Mouse (Mus musculus) thymus, postnatal 4 days (tissue): Measurements from ENCODE around the gene Mmp11.
A peak's percentile ranks its signal among the peaks of the same experiment; 100 is the strongest.

Experiments
- DNase-seq: peaks from one replicate; pipeline ENCODE4 v3.0.0; 2021

The Mmp11 gene

DNA sequence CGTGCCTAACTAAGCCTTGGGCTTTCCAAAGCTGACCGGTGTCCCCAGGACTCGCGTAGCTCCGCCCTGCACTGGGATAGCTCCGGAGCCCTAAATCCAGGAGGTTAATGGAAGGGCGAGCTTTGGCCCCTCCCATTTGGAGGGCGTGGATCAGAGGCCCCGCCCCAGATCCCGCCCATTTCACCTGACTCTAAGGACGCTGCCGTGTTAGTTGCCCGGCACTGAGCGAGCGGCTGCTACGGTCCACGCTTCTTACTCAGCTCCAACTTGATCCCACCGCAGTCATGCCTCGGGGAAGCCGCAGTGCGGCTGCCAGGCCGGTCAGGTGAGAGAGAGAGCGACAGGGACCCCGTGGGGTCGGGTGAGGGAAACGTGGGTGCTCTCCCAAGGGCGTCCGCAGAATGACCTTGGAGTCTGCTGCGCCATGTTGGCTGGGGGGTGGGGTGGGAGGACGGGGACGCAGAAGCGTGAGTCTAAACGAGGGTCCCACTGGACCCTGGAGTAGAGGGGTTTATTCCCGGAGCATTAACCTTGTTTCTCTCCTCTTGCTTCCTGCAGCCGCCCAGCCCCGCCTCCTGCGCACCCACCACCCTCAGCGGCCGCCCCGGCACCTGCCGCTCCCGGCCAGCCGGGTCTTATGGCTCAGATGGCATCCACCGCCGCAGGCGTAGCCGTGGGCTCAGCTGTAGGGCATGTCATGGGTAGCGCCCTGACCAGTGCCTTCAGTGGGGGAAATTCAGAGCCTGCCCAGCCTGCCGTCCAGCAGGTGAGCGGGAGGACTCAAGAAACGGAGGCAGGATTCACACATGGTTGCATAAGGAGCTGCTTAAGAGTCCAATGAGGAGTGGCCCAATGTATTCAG lies at the start of gene Mmp11:
Mmp11 (minus strand) TSS at position 817 of the 862 bp plus-strand sequence.
- peak; percentile 78 for DNase-seq

- DNase-seq = no peak
These were observed 43.1 kb upstream of the Mmp11 start for GRCm38 (mm10) chr10:75979432-75979831.

GRCm38 (mm10) chr10:75978835-75979157 lies 42.5 kb upstream of the Mmp11 start:
- DNase-seq = no peak

DNA sequence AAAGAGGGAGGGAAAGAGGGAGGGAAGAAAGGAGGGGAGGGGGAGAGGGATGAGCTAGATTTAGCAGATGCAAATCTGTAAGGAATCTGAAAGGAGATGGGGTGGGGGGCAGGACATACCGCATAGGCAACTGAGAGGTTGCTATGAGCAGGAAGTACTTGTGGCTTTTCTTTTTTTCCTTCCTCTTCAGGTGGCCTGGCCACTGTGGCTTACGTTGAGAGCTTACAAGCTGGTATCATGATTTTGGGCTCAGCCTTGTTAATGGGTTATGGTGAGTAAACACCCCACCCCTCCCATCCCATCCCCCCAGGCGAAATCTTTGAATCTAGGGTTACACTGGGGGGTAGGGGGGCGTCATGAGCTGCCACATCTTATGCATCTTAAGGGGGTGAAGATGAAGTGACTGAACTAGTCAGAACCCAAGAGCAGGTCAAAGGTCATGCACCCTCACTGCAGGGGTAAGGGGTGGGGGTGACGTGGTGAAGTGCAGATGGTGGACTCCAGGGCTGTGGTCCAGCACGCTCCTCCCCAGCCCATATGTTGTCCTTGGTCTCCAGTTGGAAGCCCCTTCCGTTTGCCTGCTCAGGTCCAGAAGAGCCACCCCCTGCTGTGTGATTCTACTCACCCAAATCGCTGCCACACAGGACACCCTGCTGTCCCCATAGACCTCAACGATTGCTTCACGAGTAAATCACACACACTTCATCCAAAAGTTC lies 42.0 kb upstream of the Mmp11 start:
- no peak for DNase-seq

DNA sequence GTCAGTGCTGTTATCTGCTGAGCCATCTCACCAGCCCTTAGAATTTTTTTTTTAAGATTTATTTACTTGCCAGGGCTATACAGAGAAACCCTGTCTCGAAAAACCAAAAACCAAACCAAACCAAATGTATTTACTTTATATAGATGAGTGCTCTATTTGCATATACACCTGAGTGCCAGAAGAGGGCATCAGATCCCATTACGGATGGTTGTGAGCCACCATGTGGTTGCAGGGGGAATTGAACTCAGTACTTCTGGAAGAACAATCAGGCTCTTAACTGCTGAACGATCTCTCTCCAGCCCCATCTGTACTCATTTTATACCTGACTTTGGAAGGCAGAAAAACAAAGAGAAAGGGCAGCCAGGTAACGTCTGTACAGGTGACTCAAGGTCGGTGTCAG lies 38.9 kb upstream of the Mmp11 start:
- DNase-seq = peak; percentile 46

- no peak for DNase-seq
These were observed 37.5 kb upstream of the Mmp11 start for GRCm38 (mm10) chr10:75973846-75974245.

GRCm38 (mm10) chr10:75954381-75954811 lies 18.1 kb upstream of the Mmp11 start, which contains the start of gene Gm5134:
Gm5134 (plus strand) TSS chr10:75954514.
- DNase-seq = peak; percentile 50

DNA sequence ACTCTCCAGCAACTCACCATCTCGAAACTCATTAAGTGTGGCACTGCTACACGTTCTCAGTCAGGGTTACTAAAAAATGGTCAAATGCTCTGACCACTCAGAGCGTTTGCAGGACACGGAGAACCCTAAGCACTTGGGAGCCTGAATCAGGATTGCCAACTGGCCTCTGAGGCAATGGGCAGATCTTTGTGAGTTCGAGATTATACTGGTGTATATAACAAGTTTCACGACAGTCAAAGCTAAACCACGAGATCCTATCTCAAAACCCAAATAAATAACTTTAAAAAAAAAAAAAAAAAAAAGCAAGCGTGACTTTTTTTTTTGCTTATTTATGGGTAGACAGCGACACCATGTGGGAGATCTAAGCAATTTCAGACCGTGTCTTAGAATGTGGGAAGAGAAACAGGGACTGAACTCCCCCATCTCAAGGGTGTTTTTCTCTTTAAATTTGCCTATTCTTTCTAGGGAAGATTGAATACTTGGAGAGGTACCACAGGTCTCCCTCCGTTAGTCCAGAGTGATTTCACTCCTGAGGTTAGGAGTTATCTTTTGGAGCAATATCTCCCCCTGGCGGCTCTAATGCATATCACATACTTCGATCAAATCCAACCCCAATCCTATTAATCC lies 15.2 kb upstream of the Mmp11 start:
- peak; percentile 53 for DNase-seq

DNA sequence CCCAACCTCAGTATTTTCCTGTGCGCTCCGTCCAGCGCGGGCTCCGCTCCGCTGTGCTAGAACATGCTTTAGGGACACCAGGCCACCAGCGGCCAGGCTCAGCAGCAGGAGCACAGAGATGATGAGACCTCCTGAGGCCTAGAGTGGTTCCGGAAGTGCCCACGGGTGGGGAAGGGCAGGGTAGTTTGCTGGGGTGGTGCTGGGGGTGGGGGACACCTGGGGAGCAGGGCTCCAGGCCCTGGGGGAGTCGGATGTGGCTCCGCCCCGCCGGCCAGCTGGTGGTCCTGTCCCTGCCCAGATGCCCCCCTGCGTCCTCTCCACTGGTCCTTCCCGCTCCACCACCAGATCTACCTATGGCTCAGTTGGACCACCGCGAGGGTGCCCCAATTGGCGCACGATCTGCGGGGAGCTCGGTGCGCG lies 14.5 kb upstream of the Mmp11 start:
- DNase-seq = peak; percentile 68

GRCm38 (mm10) chr10:75949053-75950045 lies 13.1 kb upstream of the Mmp11 start:
- no peak for DNase-seq

- DNase-seq = no peak
These were observed 11.8 kb upstream of the Mmp11 start for GRCm38 (mm10) chr10:75948079-75948478.

DNA sequence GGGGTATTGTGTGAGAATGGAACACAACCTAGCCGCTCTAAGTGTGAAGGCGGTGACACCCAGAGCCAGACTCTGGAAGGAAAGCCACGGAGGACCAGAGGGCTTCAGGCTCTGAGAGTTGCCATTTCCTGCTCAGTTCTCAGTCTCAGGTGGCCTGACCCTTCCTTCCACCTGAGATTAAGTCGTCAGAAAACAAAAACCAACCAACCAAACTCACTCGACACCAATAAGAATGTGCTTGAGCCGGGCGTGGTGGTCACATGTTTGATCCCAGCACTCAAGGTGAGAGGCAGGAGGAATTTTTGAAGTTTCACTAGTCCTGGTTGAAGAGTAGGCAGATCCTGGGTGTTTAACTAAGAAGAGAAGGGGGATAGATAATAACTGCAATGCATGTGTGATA lies 9.6 kb upstream of the Mmp11 start:
- DNase-seq = no peak

- no peak for DNase-seq
These were observed 8.9 kb upstream of the Mmp11 start for GRCm38 (mm10) chr10:75945213-75945612.

DNA sequence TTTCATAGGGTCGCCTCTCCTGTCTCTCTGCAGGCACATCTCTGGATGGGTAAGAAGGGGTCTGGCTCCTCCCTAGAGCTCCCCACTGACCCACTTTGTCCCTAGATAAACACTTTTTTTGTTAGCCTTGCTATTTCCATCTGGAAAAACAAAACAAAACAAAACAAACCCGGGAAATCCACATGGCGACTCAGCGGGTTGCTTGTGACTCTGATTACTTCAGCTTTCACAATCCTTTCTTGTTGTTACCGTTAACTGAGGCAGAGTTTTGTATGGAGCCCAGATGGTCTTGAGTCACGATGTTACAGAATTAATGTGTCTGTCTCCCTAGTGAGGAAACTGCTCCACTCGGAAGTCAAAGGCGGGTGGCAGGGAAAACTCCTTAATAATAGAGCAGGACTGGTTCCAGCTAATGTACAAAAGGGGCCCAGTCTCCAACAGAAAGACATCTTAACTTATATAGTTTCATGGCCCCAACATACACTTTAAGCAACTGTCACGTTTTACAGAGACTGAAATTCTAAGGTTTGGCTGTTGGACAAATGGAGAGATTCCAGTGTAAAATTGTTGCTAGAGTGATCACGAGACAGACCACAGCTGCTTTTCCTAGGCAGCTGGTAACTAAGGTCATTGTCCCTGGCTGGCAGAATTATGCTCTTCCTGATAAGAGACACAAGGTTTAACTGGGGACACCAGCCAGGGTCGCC lies 7.9 kb upstream of the Mmp11 start:
- no peak for DNase-seq

DNA sequence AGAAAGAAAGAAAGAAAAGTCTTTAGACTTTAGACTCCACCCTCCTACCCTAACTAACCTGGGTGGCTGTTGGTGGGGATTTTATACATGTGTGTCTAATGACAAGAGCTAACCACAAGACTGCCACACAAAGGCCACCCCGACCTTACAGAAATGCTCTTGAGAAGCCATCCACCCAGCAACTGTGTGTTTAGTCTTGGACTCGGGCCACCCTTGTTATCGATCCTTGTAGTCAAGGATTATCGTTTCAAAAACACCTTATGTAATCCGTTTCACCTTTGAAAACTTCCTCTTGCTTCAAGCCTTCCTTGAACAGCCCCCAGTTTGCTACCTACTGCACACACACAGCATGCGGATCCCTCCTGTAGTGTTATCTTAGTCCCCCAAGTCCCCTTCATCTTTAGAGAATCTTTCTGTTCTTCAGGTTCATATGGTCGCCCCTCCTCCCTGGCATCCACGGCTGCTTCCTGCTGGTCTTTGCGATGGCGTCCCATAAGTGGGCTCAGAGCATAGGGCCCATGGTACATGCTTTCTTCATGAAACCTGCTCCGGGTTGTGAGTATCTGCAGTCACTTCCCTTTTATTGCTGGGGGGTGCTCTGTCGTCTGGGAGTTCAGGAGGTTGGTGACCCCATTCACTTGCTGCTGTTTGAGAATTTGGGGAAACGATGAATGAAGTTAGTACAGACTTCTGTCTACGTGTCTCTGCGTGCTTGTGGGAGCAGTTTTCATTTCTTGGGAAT lies 6.6 kb upstream of the Mmp11 start, which contains the start of gene Vpreb3:
Vpreb3 (plus strand) TSS at position 322 of the 742 bp plus-strand sequence.
- DNase-seq = no peak

GRCm38 (mm10) chr10:75941042-75941824 lies 4.9 kb upstream of the Mmp11 start:
- no peak for DNase-seq

GRCm38 (mm10) chr10:75940520-75940919 lies 4.2 kb upstream of the Mmp11 start, which contains the start of gene Gm867:
Gm867 (minus strand) TSS chr10:75940672.
- no peak for DNase-seq

- DNase-seq = no peak
These were observed 3.4 kb upstream of the Mmp11 start for GRCm38 (mm10) chr10:75939481-75940234.
